Mouse (Mus musculus) C2C12 (cell line): Measurements from ENCODE around the gene Abhd17c.

ENCODE experiments used
- CTCF ChIP-seq: IDR thresholded peaks from one replicate; pipeline ENCODE4 v1.5.1; 2011; ENCODE audit not compliant: control insufficient read depth, insufficient read depth, insufficient read length
- MAX ChIP-seq: IDR thresholded peaks from one replicate; pipeline ENCODE4 v1.6.1; 2011; ENCODE audit warnings: mild to moderate bottlenecking, control low read depth
- MYOG ChIP-seq: IDR thresholded peaks from one replicate; pipeline ENCODE4 v1.6.1; 2011; ENCODE audit not compliant: control insufficient read depth, insufficient read length; ENCODE audit errors: extremely low read depth
- USF1 ChIP-seq: IDR thresholded peaks from one replicate; pipeline ENCODE4 v1.6.1; 2011; ENCODE audit warnings: low read depth, mild to moderate bottlenecking, control low read depth, moderate library complexity

GRCm38 (mm10) chr7:84151001-84151959 is at the start of gene Abhd17c:
- TF ChIP-seq CTCF: no peak
- TF ChIP-seq MAX: peak; percentile 27
- no peak for TF ChIP-seq MYOG
- TF ChIP-seq USF1: no peak
